Mouse (Mus musculus): Measurements from ENCODE around the gene Synj1.

GRCm38 (mm10) chr16:91015761-91016160 is 4.7 kb upstream of the Synj1 start:
- TF ChIP-seq CTCF (IDR thresholded peaks at IDR 0.05): no peak
- no peak for TF ChIP-seq POLR2A (IDR thresholded peaks at IDR 0.05; ENCODE audit: insufficient read depth, low read depth, low read length)
- no peak for TF ChIP-seq EP300 (IDR thresholded peaks at IDR 0.05; ENCODE audit: insufficient read depth, low read depth, low read length)

Data from heart, adult 2 months (tissue).